Comparison of ENCODE assay signal across 15 mouse cellular contexts in genomic region chr17:36844286-36844719, GRCm38 (mm10). TPM values are rescaled to one million over a fixed set of nuclear protein-coding genes. Genes with fewer than 3 reads are reported as not detected.
DNase-seq lines count a peak whose midpoint lies in the region; ATAC-seq and TF ChIP-seq lines count a peak whose summit lies in the region.
"Had no signal": no experiment of that assay in that cellular context is flagged by ENCODE, and none has a peak within 500 bp of the region (broad histone marks: within the 10 kb centered on the region; RNA-seq: fewer than 3 reads in every experiment).

No protein-coding gene starts in this region.

- no peaks in the 10 kb centered on the region for H3K36me3 ChIP-seq in embryonic facial prominence, embryonic 14.5 days (ENCODE audit: control insufficient read depth, insufficient read depth, low read length)
- H3K36me3 ChIP-seq in embryonic facial prominence, embryonic 10.5 days (replicated peaks) = peaks cover 20% of the 10 kb centered on the region
- H3K36me3 ChIP-seq in ES-E14 (ENCODE audit: control insufficient read depth, insufficient read depth, low read length, poor library complexity, severe bottlenecking) = peaks cover 2% of the 10 kb centered on the region; the same call in 1 of the 2 replicates
- H3K36me3 ChIP-seq: embryonic facial prominence, embryonic 12.5 days had no signal

- no peak overlapping the region for H3K4me3 ChIP-seq in embryonic facial prominence, embryonic 14.5 days (ENCODE audit: low read depth, low read length)
- no peak overlapping the region for H3K4me3 ChIP-seq in embryonic facial prominence, embryonic 10.5 days
- no peak overlapping the region for H3K4me3 ChIP-seq in ES-E14 (ENCODE audit: insufficient read depth in 1 of 2, low read depth in 1 of 2, low read length in 2 of 2, poor library complexity in 1 of 2, severe bottlenecking in 1 of 2)
- H3K4me3 ChIP-seq: embryonic facial prominence, embryonic 12.5 days; neural tube, embryonic 13.5 days had no signal

- H3K4me1 ChIP-seq in embryonic facial prominence, embryonic 14.5 days (ENCODE audit: control insufficient read depth, insufficient read depth, low read length) = no peaks in the 10 kb centered on the region
- H3K4me1 ChIP-seq in embryonic facial prominence, embryonic 10.5 days = 0 out of 2 replicates have a peak, but pooled peaks cover 4% of the 10 kb centered on the region
- H3K4me1 ChIP-seq in ES-E14 (ENCODE audit: control insufficient read depth in 2 of 2, insufficient read depth in 2 of 2, low read length in 2 of 2, poor library complexity in 1 of 2) = peaks cover 7 to 32% of the 10 kb centered on the region in 2 experiments; a peak in 3 of 4 replicates
- H3K4me1 ChIP-seq: embryonic facial prominence, embryonic 12.5 days had no signal

- DNase-seq in embryonic facial prominence, embryonic 14.5 days (ENCODE audit: low spot score) = peak; percentile 4
- no peak for DNase-seq in embryonic facial prominence, embryonic 10.5 days (ENCODE audit: low spot score)
- no peak for DNase-seq in ES-E14 (ENCODE audit: low read depth, low spot score)
- DNase-seq in fibroblast of lung, adult 2 months (ENCODE audit: low read depth) = peak; percentile 38
- no peak for DNase-seq in yolk sac, embryonic 10.5 days (ENCODE audit: low spot score)
- DNase-seq in left cerebral cortex, postnatal 10 days (ENCODE audit: extremely low spot score in 1 of 2, low spot score in 2 of 2) = no peak
- DNase-seq in gastrocnemius, postnatal 10 days = no peak

- no peaks in the 10 kb centered on the region for H3K27me3 ChIP-seq in embryonic facial prominence, embryonic 14.5 days (replicated peaks; ENCODE audit: control insufficient read depth, insufficient read depth, low read length)
- H3K27me3 ChIP-seq in embryonic facial prominence, embryonic 10.5 days (replicated peaks; ENCODE audit: low read depth, poor library complexity, severe bottlenecking) = no peaks in the 10 kb centered on the region
- H3K27me3 ChIP-seq: embryonic facial prominence, embryonic 12.5 days; neural tube, embryonic 13.5 days had no signal

- intact Hi-C loops in left cerebral cortex, postnatal 10 days (cut with DNase I) = no loop called here

- no peaks in the 10 kb centered on the region for H3K9me3 ChIP-seq in embryonic facial prominence, embryonic 14.5 days (ENCODE audit: control insufficient read depth, low read length)
- H3K9me3 ChIP-seq in embryonic facial prominence, embryonic 10.5 days = no peaks in the 10 kb centered on the region
- H3K9me3 ChIP-seq in ES-E14 (ENCODE audit: control insufficient read depth, insufficient read depth, low read depth, low read length) = no peaks in the 10 kb centered on the region
- H3K9me3 ChIP-seq: embryonic facial prominence, embryonic 12.5 days; neural tube, embryonic 13.5 days had no signal

- in situ Hi-C loops in ES-E14 (cut with MboI; ENCODE audit: low sequenced_read_pairs in 2 of 2, unreplicated experiment in 2 of 2) = no loop called here

- no peak overlapping the region for H3K4me2 ChIP-seq in embryonic facial prominence, embryonic 14.5 days (ENCODE audit: low read depth, low read length)
- H3K4me2 ChIP-seq: embryonic facial prominence, embryonic 12.5 days; neural tube, embryonic 13.5 days had no signal

- H3K9ac ChIP-seq in embryonic facial prominence, embryonic 14.5 days (ENCODE audit: low read depth, low read length) = no peak overlapping the region
- H3K9ac ChIP-seq in ES-E14 (ENCODE audit: insufficient read depth, low read depth, low read length, poor library complexity, severe bottlenecking) = no peak overlapping the region
- H3K9ac ChIP-seq: embryonic facial prominence, embryonic 12.5 days; neural tube, embryonic 13.5 days had no signal

- no peak for ATAC-seq in embryonic facial prominence, embryonic 14.5 days (ENCODE audit: low read depth)
- ATAC-seq in megakaryocyte progenitor cell, adult 5-6 weeks (replicated peaks; ENCODE audit: poor library complexity) = peak; percentile 89

- H3K27ac ChIP-seq in embryonic facial prominence, embryonic 14.5 days (replicated peaks; ENCODE audit: low read depth, low read length) = no peak overlapping the region
- H3K27ac ChIP-seq in embryonic facial prominence, embryonic 10.5 days (replicated peaks) = no peak overlapping the region
- H3K27ac ChIP-seq in ES-E14 (ENCODE audit: insufficient read depth, low read depth, low read length, poor library complexity, severe bottlenecking) = peak overlapping the region; percentile 61; the same call in 1 of the 2 replicates
- H3K27ac ChIP-seq: embryonic facial prominence, embryonic 12.5 days; macrophage; neural tube, embryonic 13.5 days had no signal

TF ChIP-seq in ES-E14, 5 proteins besides CTCF, POLR2A, EP300 and RAD21:
- TF ChIP-seq CHD2 (IDR thresholded peaks at IDR 0.05; ENCODE audit: low read depth, low read length) (0 out of 2 replicates have a peak, but pooled peaks have one; percentile 30), ZNF384 (IDR thresholded peaks at IDR 0.05; ENCODE audit: low read depth, low read length) (no peak), HCFC1 (IDR thresholded peaks at IDR 0.05; ENCODE audit: borderline replicate concordance, insufficient read depth, low read length) (no peak)

RNA-seq across cellular contexts. Expression of gene Trim26, which starts 7.4 kb away (rescaled TPM):
- 28.5 and 31.9 TPM in 2 replicates for polyA plus RNA-seq in embryonic facial prominence, embryonic 14.5 days (2014; fragmentation: Nextera tagmentation; extraction: Ambion mirVana)
- 42.1 and 45.6 TPM in 2 replicates for polyA plus RNA-seq in embryonic facial prominence, embryonic 10.5 days (2016; fragmentation: Nextera tagmentation; extraction: Ambion mirVana)
- total RNA-seq in ES-E14 (2012; rRNA removed) = 21.1 and 24.6 TPM in 2 replicates
- total RNA-seq in megakaryocyte progenitor cell, adult 5-6 weeks (2015) = 12.3 and 13.9 TPM in 2 replicates
- 5.8 and 9.4 TPM in 2 replicates for total RNA-seq in megakaryocyte progenitor cell, adult 5-6 weeks (2017)
- total RNA-seq in left cerebral cortex, postnatal 10 days (2021) = 10 to 100 TPM; 30.1 to 30.3 TPM
- 10 to 100 TPM; 15.0 to 19.2 TPM for total RNA-seq in gastrocnemius, postnatal 10 days (2021)

RNA-seq across cellular contexts. Expression of gene Trim15, which starts 22.7 kb away (rescaled TPM):
- polyA plus RNA-seq in embryonic facial prominence, embryonic 14.5 days (2014; fragmentation: Nextera tagmentation; extraction: Ambion mirVana) = 0.10 and 0.15 TPM in 2 replicates
- 0.21 and 0.36 TPM in 2 replicates for polyA plus RNA-seq in embryonic facial prominence, embryonic 10.5 days (2016; fragmentation: Nextera tagmentation; extraction: Ambion mirVana)
- 0.16 TPM in 1 of 2 replicates, not detected in the other for total RNA-seq in ES-E14 (2012; rRNA removed)
- not detected in 2 replicates for total RNA-seq in megakaryocyte progenitor cell, adult 5-6 weeks (2015)
- not detected in 2 replicates for total RNA-seq in megakaryocyte progenitor cell, adult 5-6 weeks (2017)
- total RNA-seq in left cerebral cortex, postnatal 10 days (2021) = not detected
- total RNA-seq in gastrocnemius, postnatal 10 days (2021) = not detected
- polyA plus RNA-seq: gonadal fat pad, adult 2 months; macrophage had no signal

RNA-seq across cellular contexts. Expression of gene Trim10, which starts 25.1 kb away (rescaled TPM):
- 3.6 and 3.7 TPM in 2 replicates for polyA plus RNA-seq in embryonic facial prominence, embryonic 14.5 days (2014; fragmentation: Nextera tagmentation; extraction: Ambion mirVana)
- 5.8 and 6.0 TPM in 2 replicates for polyA plus RNA-seq in embryonic facial prominence, embryonic 10.5 days (2016; fragmentation: Nextera tagmentation; extraction: Ambion mirVana)
- not detected in 2 replicates for total RNA-seq in ES-E14 (2012; rRNA removed)
- total RNA-seq in megakaryocyte progenitor cell, adult 5-6 weeks (2015) = 0.24 and 1.8 TPM in 2 replicates
- 1.1 and 2.3 TPM in 2 replicates for total RNA-seq in megakaryocyte progenitor cell, adult 5-6 weeks (2017)
- total RNA-seq in left cerebral cortex, postnatal 10 days (2021) = under 1 TPM in 1 of 2 experiments, not detected in 1; 0.19 TPM
- total RNA-seq in gastrocnemius, postnatal 10 days (2021) = 1 to 10 TPM in 1 of 2 experiments, not detected in 1; 1.7 TPM
- polyA plus RNA-seq: C2C12, macrophage had no signal

RNA-seq across cellular contexts. Expression of gene H2-M10.6, which starts 32.3 kb away (rescaled TPM):
- not detected in 2 replicates for polyA plus RNA-seq in embryonic facial prominence, embryonic 14.5 days (2014; fragmentation: Nextera tagmentation; extraction: Ambion mirVana)
- polyA plus RNA-seq in embryonic facial prominence, embryonic 10.5 days (2016; fragmentation: Nextera tagmentation; extraction: Ambion mirVana) = not detected in 2 replicates
- not detected in 2 replicates for total RNA-seq in ES-E14 (2012; rRNA removed)
- not detected in 2 replicates for total RNA-seq in megakaryocyte progenitor cell, adult 5-6 weeks (2015)
- total RNA-seq in megakaryocyte progenitor cell, adult 5-6 weeks (2017) = not detected in 2 replicates
- total RNA-seq in left cerebral cortex, postnatal 10 days (2021) = not detected
- total RNA-seq in gastrocnemius, postnatal 10 days (2021) = not detected
- polyA plus RNA-seq: brain, embryonic 14.5 days; C2C12; embryonic facial prominence, embryonic 12.5 days; gonadal fat pad, adult 2 months; macrophage; neural tube, embryonic 13.5 days; spleen, adult 2 months had no signal

RNA-seq across cellular contexts. Expression of gene Trim40, which starts 45.6 kb away (rescaled TPM):
- polyA plus RNA-seq in embryonic facial prominence, embryonic 14.5 days (2014; fragmentation: Nextera tagmentation; extraction: Ambion mirVana) = not detected in 2 replicates
- not detected in 2 replicates for polyA plus RNA-seq in embryonic facial prominence, embryonic 10.5 days (2016; fragmentation: Nextera tagmentation; extraction: Ambion mirVana)
- 0.18 and 0.26 TPM in 2 replicates for total RNA-seq in ES-E14 (2012; rRNA removed)
- total RNA-seq in megakaryocyte progenitor cell, adult 5-6 weeks (2015) = not detected in 2 replicates
- total RNA-seq in megakaryocyte progenitor cell, adult 5-6 weeks (2017) = not detected in 2 replicates
- not detected for total RNA-seq in left cerebral cortex, postnatal 10 days (2021)
- total RNA-seq in gastrocnemius, postnatal 10 days (2021) = not detected
- polyA plus RNA-seq: brain, embryonic 14.5 days; C2C12; embryonic facial prominence, embryonic 12.5 days; gonadal fat pad, adult 2 months; macrophage; neural tube, embryonic 13.5 days had no signal

Comparison
In these comparisons a context has a peak if more than half of its experiments do, and no peak if none do; other contexts are left out.
1. DNase-seq: peak in embryonic facial prominence, embryonic 14.5 days (single experiment) and fibroblast of lung, adult 2 months (single experiment); none in embryonic facial prominence, embryonic 10.5 days (single experiment), ES-E14 (single experiment), yolk sac, embryonic 10.5 days (single experiment), left cerebral cortex, postnatal 10 days (0 of 2) and gastrocnemius, postnatal 10 days (single experiment).